Mouse (Mus musculus) midbrain, embryonic 11.5 days (tissue): ENCODE data around the gene Atg7. TPM values are rescaled to one million over a fixed set of nuclear protein-coding genes. Genes with fewer than 3 reads are reported as not detected.

Source experiments
- ATAC-seq: fragments of 200-750 bp; cut with Nextera tagmentation; 2 replicates; pipeline ENCODE4 v1.8.0; 2017; ENCODE audit warnings: moderate TSS enrichment, moderate library complexity; ENCODE audit not compliant: low FRiP score
- DNase-seq: peaks from one replicate; pipeline ENCODE4 v3.0.0; 2015; ENCODE audit warnings: low spot score; ENCODE audit errors: missing footprints
- H3K27ac ChIP-seq: fragments of 300-500 bp; sonication (generic); 2 replicates; pipeline ENCODE4 v1.5.1; 2014; ENCODE audit warnings: low read depth, low read length
- H3K27me3 ChIP-seq: fragments of 300-500 bp; sonication (generic); 2 replicates; pipeline ENCODE4 v1.6.1; 2014; ENCODE audit warnings: mild to moderate bottlenecking, low read length, moderate library complexity, mixed read lengths; ENCODE audit not compliant: control insufficient read depth, insufficient read depth
- H3K36me3 ChIP-seq: fragments of 300-500 bp; sonication (generic); 2 replicates; pipeline ENCODE4 v1.6.1; 2014; ENCODE audit warnings: mild to moderate bottlenecking, low read length, moderate library complexity, mixed read lengths; ENCODE audit not compliant: control insufficient read depth, insufficient read depth
- H3K4me1 ChIP-seq: fragments of 300-500 bp; sonication (generic); 2 replicates; pipeline ENCODE4 v1.6.1; 2014; ENCODE audit warnings: low read length; ENCODE audit not compliant: control insufficient read depth, insufficient read depth
- H3K4me2 ChIP-seq: fragments of 300-500 bp; sonication (generic); 2 replicates; pipeline ENCODE4 v1.6.1; 2014; ENCODE audit warnings: mild to moderate bottlenecking, moderate library complexity
- H3K4me3 ChIP-seq: fragments of 300-500 bp; sonication (generic); 2 replicates; pipeline ENCODE4 v1.5.1; 2014; ENCODE audit warnings: low read depth, low read length
- H3K9ac ChIP-seq: fragments of 300-500 bp; sonication (generic); 2 replicates; pipeline ENCODE4 v1.6.1; 2014; ENCODE audit warnings: low read length
- H3K9me3 ChIP-seq: fragments of 300-500 bp; sonication (generic); 2 replicates; pipeline ENCODE4 v1.6.1; 2016; ENCODE audit warnings: low read length; ENCODE audit not compliant: control insufficient read depth
- WGBS: fragments of 180-500 bp; shearing (Covaris S2); extraction: QIAGEN DNeasy Blood & Tissue Kit; methylation state at CpG from one replicate; pipeline ENCODE4 v1.1.7; 2014; 5-methylcytosine and 5-hydroxymethylcytosine counted together
- polyA plus RNA-seq: library from polyadenylated mRNA; unstranded; fragments of >200 nt; fragmentation: Nextera tagmentation; extraction: Ambion mirVana; gene quantifications from 2 replicates; pipeline ENCODE4 v1.2.1, GENCODE M21; 2014

Atg7 gene
- polyA plus RNA-seq, 1 experiment from 2014 or later, result 17.6 TPM

- Histone ChIP-seq H3K4me1 (no peaks in the 10 kb centered on the region), H3K36me3 (no peaks in the 10 kb centered on the region), H3K9me3 (no peaks in the 10 kb centered on the region), H3K4me3 (no peak overlapping the region), H3K27ac (no peak overlapping the region), H3K27me3 (no peaks in the 10 kb centered on the region), H3K9ac (no peak overlapping the region), H3K4me2 (no peak overlapping the region)
- WGBS, result 92% methylated on average over 4 of the region's 4 CpGs
- no peak for ATAC-seq
- no peak for DNase-seq
Measured at GRCm38 (mm10) chr6:114791846-114792245, 148.9 kb downstream of the Atg7 start.

- DNase-seq (no peak), ATAC-seq (no peak)
- Histone ChIP-seq H3K4me3 (no peak overlapping the region), H3K9me3 (no peaks in the 10 kb centered on the region), H3K36me3 (no peaks in the 10 kb centered on the region), H3K9ac (no peak overlapping the region), H3K27ac (no peak overlapping the region), H3K27me3 (no peaks in the 10 kb centered on the region), H3K4me2 (no peak overlapping the region), H3K4me1 (no peaks in the 10 kb centered on the region)
- 93% methylated on average over 9 of the region's 9 CpGs for WGBS
Measured at GRCm38 (mm10) chr6:114794706-114795105, 151.8 kb downstream of the Atg7 start.

DNA sequence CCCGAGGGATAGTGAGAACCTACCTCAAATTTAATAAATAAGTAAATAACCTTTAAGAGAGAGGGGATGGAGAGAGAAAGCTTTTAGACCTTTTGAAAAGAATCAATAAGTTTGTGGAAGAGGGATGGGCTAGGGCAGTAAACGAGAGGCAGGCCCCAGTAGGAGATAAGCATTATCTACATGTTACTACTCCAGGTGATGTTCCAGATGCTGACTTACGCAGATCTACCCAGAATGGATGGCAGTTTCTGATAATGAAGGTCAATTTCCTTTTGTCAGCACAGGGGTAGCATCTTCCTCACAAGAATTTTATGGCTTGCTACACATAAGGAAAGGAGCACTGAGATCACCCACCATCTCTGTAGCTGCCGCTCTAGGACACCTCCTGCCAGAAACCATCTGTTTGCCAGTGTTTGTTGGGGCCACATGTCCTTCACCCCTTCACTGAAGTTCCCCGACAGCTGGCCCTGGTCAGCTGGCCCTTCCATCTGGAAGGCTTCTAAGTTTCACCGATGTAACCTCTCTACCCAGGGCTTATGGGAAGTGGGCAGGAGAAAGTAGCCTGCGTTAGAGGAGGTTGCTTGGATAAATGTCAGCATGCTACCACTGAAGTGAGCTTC is 152.9 kb downstream of the Atg7 start:
- no peak overlapping the region for H3K4me3 ChIP-seq
- WGBS, result 90% methylated on average over 7 of the region's 7 CpGs
- H3K36me3 ChIP-seq, result no peaks in the 10 kb centered on the region
- H3K27ac ChIP-seq, result no peak overlapping the region
- no peak overlapping the region for H3K4me2 ChIP-seq
- no peak overlapping the region for H3K9ac ChIP-seq
- H3K4me1 ChIP-seq, result no peaks in the 10 kb centered on the region
- no peaks in the 10 kb centered on the region for H3K9me3 ChIP-seq
- H3K27me3 ChIP-seq, result no peaks in the 10 kb centered on the region
- DNase-seq (no peak), ATAC-seq (no peak)

- no peak for DNase-seq
- Histone ChIP-seq H3K36me3 (no peaks in the 10 kb centered on the region), H3K27ac (no peak overlapping the region), H3K9ac (no peak overlapping the region), H3K9me3 (no peaks in the 10 kb centered on the region), H3K4me3 (no peak overlapping the region), H3K27me3 (no peaks in the 10 kb centered on the region), H3K4me2 (no peak overlapping the region), H3K4me1 (no peaks in the 10 kb centered on the region)
- ATAC-seq, result no peak
- WGBS, result 85% methylated on average over 5 of the region's 5 CpGs
Measured at GRCm38 (mm10) chr6:114797901-114798300, 155.0 kb downstream of the Atg7 start.

DNA sequence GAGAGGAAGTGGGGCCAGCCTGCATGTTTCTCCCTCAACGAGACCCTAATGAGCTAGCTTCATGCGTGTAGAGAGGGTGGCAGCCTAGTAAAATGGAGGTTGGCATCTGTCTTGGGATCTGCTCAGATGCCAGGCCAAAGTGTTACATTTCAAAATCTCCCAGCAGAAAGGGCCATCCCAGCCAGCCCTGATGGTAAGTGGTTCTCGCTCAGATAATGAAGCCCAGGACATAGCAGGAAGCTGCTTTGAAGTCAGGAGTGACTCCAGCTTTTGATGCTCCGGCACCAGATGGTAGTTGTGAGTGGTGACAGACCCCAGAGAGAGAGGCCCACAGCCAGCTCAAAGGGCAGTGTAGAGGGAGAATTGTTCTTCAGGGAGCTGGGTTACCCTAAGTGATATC is 155.8 kb downstream of the Atg7 start:
- no peak overlapping the region for H3K4me2 ChIP-seq
- WGBS, result 78% methylated on average over 4 of the region's 4 CpGs
- H3K4me1 ChIP-seq, result no peaks in the 10 kb centered on the region
- H3K27me3 ChIP-seq, result no peaks in the 10 kb centered on the region
- H3K9ac ChIP-seq, result no peak overlapping the region
- H3K4me3 ChIP-seq, result no peak overlapping the region
- H3K9me3 ChIP-seq, result no peaks in the 10 kb centered on the region
- ATAC-seq, result no peak
- H3K27ac ChIP-seq, result no peak overlapping the region
- H3K36me3 ChIP-seq, result no peaks in the 10 kb centered on the region
- no peak for DNase-seq

DNA sequence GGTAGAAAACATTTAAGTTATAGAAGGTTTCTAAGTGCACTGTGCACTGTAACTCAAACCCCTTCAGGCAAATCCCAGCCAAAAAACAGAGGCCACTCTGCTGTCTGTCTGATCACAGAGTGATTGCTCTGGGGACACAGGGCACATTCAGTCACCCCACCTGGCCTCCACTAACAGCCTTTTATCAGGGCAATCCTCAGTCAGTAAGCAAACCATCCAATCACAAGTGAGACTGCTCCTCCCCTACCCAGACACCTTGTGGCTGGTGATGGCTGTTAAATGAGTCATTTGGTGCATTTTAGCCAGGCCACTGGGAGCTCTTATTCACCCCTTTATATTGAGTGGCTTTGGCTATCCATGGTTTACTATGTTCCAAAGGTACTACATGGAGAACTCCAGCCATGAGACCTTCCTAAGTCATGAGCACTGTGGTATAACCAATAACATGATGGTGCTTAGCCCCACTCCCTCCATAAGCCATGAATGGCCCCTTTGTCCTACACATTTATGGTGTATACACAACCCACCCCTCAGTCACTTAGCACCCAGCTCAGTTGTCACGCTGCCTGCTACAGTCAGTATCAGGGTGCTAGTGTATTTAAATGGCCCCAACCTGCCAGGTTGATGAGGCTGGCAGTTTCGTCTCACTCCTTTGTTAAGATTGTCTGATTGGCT is 157.5 kb downstream of the Atg7 start:
- WGBS, result 82% methylated on average over 2 of the region's 2 CpGs
- H3K4me1 ChIP-seq, result no peaks in the 10 kb centered on the region
- H3K9me3 ChIP-seq, result no peaks in the 10 kb centered on the region
- no peaks in the 10 kb centered on the region for H3K36me3 ChIP-seq
- H3K4me3 ChIP-seq, result no peak overlapping the region
- ATAC-seq, result no peak
- no peaks in the 10 kb centered on the region for H3K27me3 ChIP-seq
- H3K27ac ChIP-seq, result no peak overlapping the region
- no peak overlapping the region for H3K9ac ChIP-seq
- no peak for DNase-seq
- no peak overlapping the region for H3K4me2 ChIP-seq

DNA sequence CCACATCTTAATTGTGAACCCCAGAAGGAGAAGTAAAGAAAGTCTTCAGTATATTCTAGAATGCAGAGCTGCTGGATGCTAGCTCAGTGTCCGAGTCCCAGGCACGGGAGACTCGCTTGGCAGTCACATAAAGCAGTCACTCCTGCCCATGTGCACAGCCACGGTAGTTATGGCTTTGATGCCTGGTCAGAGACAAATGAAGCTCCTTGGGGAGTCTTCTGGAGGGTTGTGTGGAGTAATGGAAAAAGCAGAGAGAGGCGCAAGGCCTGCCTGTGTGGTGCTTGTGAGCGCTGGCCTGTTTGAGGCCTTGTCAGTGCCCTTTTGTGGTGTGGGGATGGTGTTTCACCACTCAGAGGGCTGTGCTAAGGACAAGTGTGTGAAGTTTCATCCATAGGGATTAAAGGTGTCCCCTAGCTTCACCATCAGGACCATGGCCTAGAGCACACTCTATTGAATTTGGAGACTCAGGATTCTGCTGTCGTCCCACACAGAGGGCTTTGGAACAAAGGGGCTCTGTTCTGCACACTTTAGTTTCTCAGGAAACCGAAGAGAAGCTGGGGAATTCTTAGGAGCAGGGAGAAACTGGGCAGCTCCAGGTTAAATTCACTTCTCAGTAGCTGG is 161.1 kb downstream of the Atg7 start:
- H3K27me3 ChIP-seq, result no peaks in the 10 kb centered on the region
- WGBS, result 44% methylated on average over 8 of the region's 8 CpGs
- no peak overlapping the region for H3K4me2 ChIP-seq
- H3K9ac ChIP-seq, result no peak overlapping the region
- ATAC-seq (no peak), DNase-seq (no peak)
- H3K36me3 ChIP-seq, result no peaks in the 10 kb centered on the region
- no peak overlapping the region for H3K27ac ChIP-seq
- no peak overlapping the region for H3K4me3 ChIP-seq
- no peaks in the 10 kb centered on the region for H3K4me1 ChIP-seq
- H3K9me3 ChIP-seq, result no peaks in the 10 kb centered on the region

- Histone ChIP-seq H3K27ac (no peak overlapping the region), H3K4me1 (no peaks in the 10 kb centered on the region), H3K4me2 (no peak overlapping the region), H3K9me3 (no peaks in the 10 kb centered on the region), H3K9ac (no peak overlapping the region), H3K27me3 (no peaks in the 10 kb centered on the region), H3K36me3 (no peaks in the 10 kb centered on the region), H3K4me3 (no peak overlapping the region)
- 65% methylated on average over 1 of the region's 1 CpGs for WGBS
- ATAC-seq (no peak), DNase-seq (no peak)
Measured at GRCm38 (mm10) chr6:114804866-114805265, 162.0 kb downstream of the Atg7 start.

DNA sequence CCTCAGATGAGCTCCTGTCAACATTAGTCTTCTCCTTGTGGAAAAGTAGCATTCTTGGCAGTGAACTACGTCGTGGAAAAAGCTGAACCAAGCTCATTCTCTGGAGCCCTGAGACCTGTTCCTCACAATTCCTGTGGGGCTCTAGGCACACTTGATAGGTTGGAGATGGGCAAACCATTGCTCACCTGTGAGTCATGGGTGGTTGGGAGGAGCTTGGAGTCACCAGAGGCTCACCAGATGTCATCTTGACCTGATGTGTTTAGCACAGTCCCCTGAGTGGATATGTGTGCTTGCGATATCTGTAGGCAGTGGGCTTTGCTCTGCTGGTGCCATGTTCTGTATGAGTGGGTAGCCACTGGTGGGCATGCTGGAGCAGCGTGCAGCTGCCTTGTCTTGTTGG is 163.0 kb downstream of the Atg7 start:
- no peak overlapping the region for H3K27ac ChIP-seq
- H3K36me3 ChIP-seq, result no peaks in the 10 kb centered on the region
- no peaks in the 10 kb centered on the region for H3K4me1 ChIP-seq
- WGBS, result 88% methylated on average over 4 of the region's 4 CpGs
- no peak overlapping the region for H3K4me2 ChIP-seq
- H3K9me3 ChIP-seq, result no peaks in the 10 kb centered on the region
- H3K9ac ChIP-seq, result no peak overlapping the region
- H3K27me3 ChIP-seq, result no peaks in the 10 kb centered on the region
- no peak overlapping the region for H3K4me3 ChIP-seq
- DNase-seq (no peak), ATAC-seq (no peak)
